Mouse (Mus musculus) hindbrain, postnatal 0 days (tissue): Measurements from ENCODE around the gene Pkp4. TPM values are rescaled to one million over a fixed set of nuclear protein-coding genes. Genes with fewer than 3 reads are reported as not detected.

Experiments
- ATAC-seq: fragments of 200-750 bp; cut with Nextera tagmentation; 2 replicates; pipeline ENCODE4 v1.8.0; 2017; ENCODE audit warnings: mild to moderate bottlenecking, moderate TSS enrichment, moderate library complexity
- DNase-seq: peaks from one replicate; pipeline ENCODE4 v3.0.0-alpha.2; 2015; ENCODE audit warnings: low spot score
- H3K27ac ChIP-seq: fragments of 300-500 bp; sonication (generic); 2 replicates; pipeline ENCODE4 v1.5.1; 2014; ENCODE audit warnings: mild to moderate bottlenecking
- H3K27me3 ChIP-seq: fragments of 300-500 bp; sonication (generic); 2 replicates; pipeline ENCODE4 v1.6.1; 2014; ENCODE audit warnings: low read length, mixed read lengths; ENCODE audit not compliant: insufficient read depth
- H3K36me3 ChIP-seq: fragments of 300-500 bp; sonication (generic); 2 replicates; pipeline ENCODE4 v1.6.1; 2014; ENCODE audit warnings: low read length, mixed read lengths; ENCODE audit not compliant: insufficient read depth
- H3K4me1 ChIP-seq: fragments of 300-500 bp; sonication (generic); 2 replicates; pipeline ENCODE4 v1.6.1; 2014; ENCODE audit warnings: antibody characterized with exemption, low read length, mixed read lengths; ENCODE audit not compliant: insufficient read depth
- H3K4me2 ChIP-seq: fragments of 300-500 bp; sonication (generic); 2 replicates; pipeline ENCODE4 v1.6.1; 2014; ENCODE audit warnings: low read depth, mild to moderate bottlenecking, low read length, moderate library complexity, mixed read lengths
- H3K4me3 ChIP-seq: fragments of 300-500 bp; sonication (generic); 2 replicates; pipeline ENCODE4 v1.5.1; 2014; ENCODE audit warnings: low read length
- H3K9ac ChIP-seq: fragments of 300-500 bp; sonication (generic); replicated peaks from 2 replicates; pipeline ENCODE4 v1.6.1; 2014; ENCODE audit warnings: mild to moderate bottlenecking, low read length, moderate library complexity, mixed read lengths
- H3K9me3 ChIP-seq: fragments of 300-500 bp; sonication (generic); 2 replicates; pipeline ENCODE4 v1.6.1; 2016; ENCODE audit warnings: low read length, mixed read lengths
- CTCF ChIP-seq: IDR thresholded peaks from 2 replicates; pipeline ENCODE4 v1.5.1; 2016; ENCODE audit warnings: antibody characterized with exemption, control low read depth, low read depth
- WGBS: fragments of 180-500 bp; shearing (Covaris S2); extraction: QIAGEN DNeasy Blood & Tissue Kit; methylation state at CpG from one replicate; pipeline ENCODE4 v1.1.7; 2014; 5-methylcytosine and 5-hydroxymethylcytosine counted together
- polyA plus RNA-seq: library from polyadenylated mRNA; unstranded; fragments of >200 nt; fragmentation: Nextera tagmentation; extraction: Ambion mirVana; gene quantifications from 2 replicates; pipeline ENCODE4 v1.2.1, GENCODE M21; 2015
- total RNA-seq: library from RNA; depleted of rRNA; stranded (reverse); fragments of >200 nt; gene quantifications from 2 replicates; pipeline ENCODE4 v1.2.3, GENCODE M21; 2014

Pkp4 gene
- total and polyA plus RNA-seq, 2 experiments from 2014 or later, result 22.9 to 100 TPM

DNA sequence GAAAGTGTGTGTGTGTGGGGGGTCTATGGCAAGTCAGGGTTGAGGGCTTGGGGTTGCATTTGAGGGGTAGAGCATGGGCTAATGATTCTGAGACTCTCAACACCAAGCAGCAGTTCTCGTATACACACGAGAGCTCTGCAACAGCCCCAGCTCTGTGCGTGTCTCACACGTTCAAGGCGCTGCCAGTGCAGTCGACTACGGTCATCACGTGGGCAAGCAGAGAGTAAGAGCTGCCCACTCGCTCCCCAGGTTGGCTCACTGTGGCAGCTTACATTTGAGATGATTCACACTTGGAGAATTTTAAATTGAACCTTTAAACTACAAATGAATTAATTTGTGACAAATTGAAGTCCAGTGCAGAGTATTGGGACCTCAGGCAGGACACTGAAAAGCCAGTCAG, 44.4 kb downstream of the Pkp4 start:
- Histone ChIP-seq H3K9me3 (no peaks in the 10 kb centered on the region), H3K4me3 (no peak overlapping the region), H3K27me3 (no peaks in the 10 kb centered on the region), H3K9ac (no peak overlapping the region), H3K4me2 (no peak overlapping the region), H3K4me1 (peaks cover 14% of the 10 kb centered on the region; the same call in 1 of the 2 replicates), H3K36me3 (no peaks in the 10 kb centered on the region), H3K27ac (no peak overlapping the region)
- no peak for TF ChIP-seq CTCF
- WGBS, result 95% methylated on average over 9 of the region's 9 CpGs
- DNase-seq (no peak), ATAC-seq (no peak)

DNA sequence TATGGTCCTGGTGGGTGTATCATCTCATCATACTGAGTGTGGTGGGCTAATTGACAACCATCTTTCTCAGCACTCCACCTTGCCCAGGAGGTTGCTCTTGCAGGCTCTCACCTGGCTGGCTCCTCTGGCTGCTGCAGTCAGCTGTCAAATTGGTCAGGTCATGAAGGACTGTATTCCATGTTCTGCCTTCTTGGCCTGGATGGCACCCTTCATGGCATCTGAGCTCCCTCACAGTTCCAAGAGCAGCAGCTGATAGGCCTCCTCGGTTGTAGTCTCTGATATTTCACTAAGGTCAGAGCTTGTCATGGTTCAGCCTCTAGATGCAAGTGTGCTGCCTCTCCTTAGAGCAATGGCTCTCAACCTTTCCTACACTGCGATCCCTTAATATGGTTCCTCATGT, 45.5 kb downstream of the Pkp4 start:
- no peak for ATAC-seq
- Histone ChIP-seq H3K9ac (no peak overlapping the region), H3K27me3 (no peaks in the 10 kb centered on the region), H3K27ac (no peak overlapping the region), H3K4me3 (no peak overlapping the region), H3K4me1 (peaks cover 14% of the 10 kb centered on the region; the same call in 1 of the 2 replicates), H3K36me3 (no peaks in the 10 kb centered on the region), H3K9me3 (no peaks in the 10 kb centered on the region), H3K4me2 (no peak overlapping the region)
- no peak for DNase-seq
- no peak for TF ChIP-seq CTCF
- WGBS, result 85% methylated on average over 2 of the region's 2 CpGs

DNA sequence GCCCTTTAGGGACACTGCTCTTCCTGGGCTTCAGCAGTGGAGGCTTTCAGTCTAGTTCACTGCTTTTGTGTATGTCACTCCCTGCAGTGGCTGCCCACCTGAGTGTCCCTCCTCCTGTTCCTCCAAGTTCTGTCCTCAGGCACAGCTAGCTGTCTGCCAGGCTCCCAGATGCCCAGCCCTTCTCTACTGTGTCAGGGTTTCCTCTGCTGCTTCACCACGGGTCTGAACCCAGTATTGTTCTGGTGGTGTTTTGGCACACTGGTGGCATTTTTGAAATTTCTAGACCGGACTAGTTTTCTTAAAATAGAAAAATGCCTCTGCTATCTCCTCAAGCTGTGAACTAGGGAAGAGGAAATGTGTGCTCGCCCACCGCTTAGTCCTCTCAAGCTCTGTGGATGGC, 46.6 kb downstream of the Pkp4 start:
- DNase-seq (no peak), ATAC-seq (no peak; the same call in 1 of the 2 replicates)
- Histone ChIP-seq H3K27ac (peak overlapping the region; percentile 6; the same call in 1 of the 2 replicates), H3K4me1 (peaks cover 14% of the 10 kb centered on the region; the same call in 1 of the 2 replicates), H3K4me3 (no peak overlapping the region), H3K9ac (no peak overlapping the region), H3K9me3 (no peaks in the 10 kb centered on the region), H3K4me2 (no peak overlapping the region), H3K27me3 (no peaks in the 10 kb centered on the region), H3K36me3 (no peaks in the 10 kb centered on the region)
- no peak for TF ChIP-seq CTCF
- 37% methylated on average over 4 of the region's 4 CpGs for WGBS

DNA sequence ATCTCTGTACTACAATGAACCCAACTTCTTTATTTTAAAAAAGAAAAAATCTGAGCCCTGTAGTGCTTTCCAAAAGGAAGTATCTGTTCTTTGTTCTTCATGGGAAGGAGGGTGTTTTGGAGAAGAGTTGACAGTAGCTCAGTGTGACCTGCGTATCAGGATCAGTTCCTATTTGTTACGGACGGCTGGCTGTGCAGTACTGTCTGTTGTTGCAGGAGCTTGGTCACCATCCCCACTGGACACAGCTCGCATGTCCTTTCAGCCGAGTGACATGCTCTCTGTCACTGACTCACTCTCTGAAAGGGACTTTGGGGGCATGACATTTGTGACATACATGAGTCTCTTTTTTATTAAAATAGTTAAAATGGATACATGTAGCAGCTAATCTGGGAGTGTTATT, 47.1 kb downstream of the Pkp4 start:
- no peaks in the 10 kb centered on the region for H3K27me3 ChIP-seq
- H3K9ac ChIP-seq, result no peak overlapping the region
- H3K4me2 ChIP-seq, result no peak overlapping the region
- H3K4me3 ChIP-seq, result no peak overlapping the region
- peaks cover 14% of the 10 kb centered on the region; the same call in 1 of the 2 replicates for H3K4me1 ChIP-seq
- no peaks in the 10 kb centered on the region for H3K9me3 ChIP-seq
- TF ChIP-seq CTCF, result no peak
- no peak overlapping the region; the same call in 1 of the 2 replicates for H3K27ac ChIP-seq
- peak; percentile 27 for DNase-seq
- no peaks in the 10 kb centered on the region for H3K36me3 ChIP-seq
- peak; percentile 70 for ATAC-seq
- 42% methylated on average over 5 of the region's 5 CpGs for WGBS

DNA sequence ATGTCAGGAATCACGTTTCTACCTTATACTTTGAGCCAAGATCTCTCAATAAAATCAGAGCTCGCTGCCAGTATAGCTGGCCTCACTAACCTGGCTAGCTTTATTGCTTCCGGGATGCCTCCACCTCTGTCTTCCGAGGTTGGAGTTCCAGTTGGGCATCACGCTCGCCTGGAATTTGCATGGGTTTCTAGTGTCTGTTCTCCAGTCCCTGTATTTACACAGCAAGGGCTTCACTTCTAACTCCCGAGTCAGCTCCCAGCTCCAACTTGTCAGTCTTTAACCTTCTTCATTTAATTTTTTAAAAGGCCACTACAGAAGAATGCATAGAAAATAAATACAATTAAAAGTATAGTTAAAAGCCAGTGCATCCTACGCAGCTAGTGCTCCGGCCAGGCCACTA, 47.6 kb downstream of the Pkp4 start:
- no peak for TF ChIP-seq CTCF
- no peak overlapping the region for H3K9ac ChIP-seq
- H3K27me3 ChIP-seq, result no peaks in the 10 kb centered on the region
- H3K4me1 ChIP-seq, result 0 out of 2 replicates have a peak, but pooled peaks cover 10% of the 10 kb centered on the region
- no peaks in the 10 kb centered on the region for H3K9me3 ChIP-seq
- 76% methylated on average over 9 of the region's 9 CpGs for WGBS
- H3K36me3 ChIP-seq, result no peaks in the 10 kb centered on the region
- no peak overlapping the region for H3K4me3 ChIP-seq
- DNase-seq (no peak), ATAC-seq (no peak)
- H3K4me2 ChIP-seq, result no peak overlapping the region
- no peak overlapping the region; the same call in 1 of the 2 replicates for H3K27ac ChIP-seq

DNA sequence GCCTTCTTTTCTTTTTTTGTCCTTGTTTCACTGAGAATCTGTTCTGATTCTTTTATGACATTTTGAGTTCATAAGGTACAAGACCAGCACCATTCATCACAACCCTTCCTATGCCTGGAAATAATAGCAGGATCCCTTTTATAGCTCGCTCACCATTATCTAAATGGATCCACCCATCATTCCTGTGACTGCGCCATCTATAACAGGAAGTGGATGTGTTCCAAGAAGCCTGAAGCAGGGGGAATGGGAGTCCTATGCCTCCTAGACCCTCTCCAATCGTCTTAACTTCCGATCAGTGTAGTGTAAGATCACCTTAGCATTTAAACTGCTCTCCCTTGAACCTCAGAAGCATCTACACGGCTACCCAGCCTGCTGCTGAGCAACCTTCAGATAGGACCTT, 50.4 kb downstream of the Pkp4 start:
- no peaks in the 10 kb centered on the region for H3K36me3 ChIP-seq
- no peak for TF ChIP-seq CTCF
- H3K27me3 ChIP-seq, result no peaks in the 10 kb centered on the region
- no peak for DNase-seq
- no peak for ATAC-seq
- 0 out of 2 replicates have a peak, but pooled peaks cover 6% of the 10 kb centered on the region for H3K4me1 ChIP-seq
- H3K27ac ChIP-seq, result no peak overlapping the region
- 93% methylated on average over 5 of the region's 5 CpGs for WGBS
- no peak overlapping the region for H3K4me2 ChIP-seq
- H3K4me3 ChIP-seq, result no peak overlapping the region
- H3K9ac ChIP-seq, result no peak overlapping the region
- H3K9me3 ChIP-seq, result no peaks in the 10 kb centered on the region

DNA sequence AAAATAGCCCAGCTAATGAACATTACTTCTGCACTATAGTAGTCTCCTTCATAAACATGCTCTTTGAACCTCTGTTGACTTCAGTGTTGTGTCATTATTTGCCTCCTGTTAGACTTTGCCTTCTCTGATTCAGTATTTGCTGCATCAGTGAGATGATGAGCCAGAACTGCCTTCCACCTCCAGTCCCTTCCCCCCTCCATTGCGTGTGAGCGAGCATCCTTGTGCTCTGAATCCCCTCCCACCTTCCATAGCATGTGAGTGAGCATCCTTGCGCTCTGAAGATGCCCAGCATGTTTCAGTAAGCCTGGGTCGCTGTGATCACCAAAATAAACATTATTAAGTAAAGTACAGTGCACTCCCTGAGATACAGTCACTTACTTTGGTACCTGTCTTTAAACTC, 51.8 kb downstream of the Pkp4 start:
- H3K36me3 ChIP-seq, result no peaks in the 10 kb centered on the region
- 0 out of 2 replicates have a peak, but pooled peaks cover 6% of the 10 kb centered on the region for H3K4me1 ChIP-seq
- no peak overlapping the region for H3K4me2 ChIP-seq
- H3K9me3 ChIP-seq, result no peaks in the 10 kb centered on the region
- H3K27ac ChIP-seq, result no peak overlapping the region
- no peak for TF ChIP-seq CTCF
- 88% methylated on average over 4 of the region's 4 CpGs for WGBS
- ATAC-seq (no peak), DNase-seq (no peak)
- no peak overlapping the region for H3K4me3 ChIP-seq
- H3K9ac ChIP-seq, result no peak overlapping the region
- no peaks in the 10 kb centered on the region for H3K27me3 ChIP-seq
